Mouse (Mus musculus) urinary bladder, adult 18-20 months (tissue): ENCODE results near the gene Vmn2r59.
"Not testable (repeated sequence)": the region's sequence is repeated elsewhere in the genome, so short reads cannot be mapped to it uniquely, and the experiment has no call there.

Experiments used
- DNase-seq, 2 experiments: peaks; one replicate each; pipeline ENCODE4 v3.0.0; 2022; ENCODE audit warnings: low spot score in 2 of 2, mixed read lengths in 2 of 2

Vmn2r59 gene

DNA sequence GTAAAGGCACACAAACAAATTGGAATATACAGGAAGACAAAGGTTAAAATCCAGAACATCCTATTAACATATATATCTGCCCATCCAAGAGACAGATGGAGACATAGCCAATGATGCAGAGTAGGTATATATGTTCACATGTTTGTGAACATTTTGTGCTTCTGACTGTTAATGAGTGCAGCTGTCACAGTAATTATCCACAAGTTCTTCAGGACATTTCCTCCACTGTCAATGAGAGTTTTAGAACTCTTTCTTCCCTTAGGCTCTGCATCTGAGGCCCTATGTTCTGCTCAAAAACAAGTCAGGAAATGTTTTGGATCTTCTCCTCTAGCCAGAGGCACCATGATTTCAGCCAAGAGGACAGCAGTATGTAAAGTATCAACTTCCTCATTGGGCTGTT, at the start of gene Vmn2r59:
TSS of gene Vmn2r59 (minus strand) at position 101 of the 400 bp plus-strand sequence.
- no peak for DNase-seq

DNA sequence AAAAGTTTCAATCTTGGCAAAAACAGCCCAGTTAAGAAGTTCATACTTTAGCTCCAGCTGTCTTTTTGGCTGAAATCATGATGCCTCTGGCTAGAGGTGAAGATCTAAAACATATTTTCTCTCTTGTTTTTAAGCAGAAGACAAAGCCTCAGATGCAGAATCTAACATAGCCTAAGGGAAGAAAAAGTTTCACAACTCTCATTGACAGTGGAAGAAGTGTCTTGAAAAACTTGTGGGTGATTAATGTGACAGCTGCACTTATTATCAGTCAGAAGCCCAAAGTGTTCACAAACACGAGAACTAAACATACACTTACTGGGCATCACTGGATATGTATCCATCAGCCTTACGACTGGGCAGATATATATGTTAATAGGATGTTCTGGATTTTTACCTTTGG, 48.6 kb upstream of the Vmn2r59 start, which contains the start of gene Vmn2r60:
TSS of gene Vmn2r60 (plus strand) at position 301 of the 400 bp plus-strand sequence.
- DNase-seq = no peak

GRCm38 (mm10) chr7:42107061-42107460, 48.2 kb upstream of the Vmn2r59 start:
- not testable (repeated sequence) for DNase-seq
